Mouse (Mus musculus) lung, postnatal 0 days (tissue): ENCODE measurements around the gene Nrxn2. TPM values are rescaled to one million over a fixed set of nuclear protein-coding genes. Genes with fewer than 3 reads are reported as not detected.

Source experiments
- ATAC-seq: fragments of 200-750 bp; cut with Nextera tagmentation; 2 replicates; pipeline ENCODE4 v1.8.0; 2017; ENCODE audit warnings: moderate library complexity
- DNase-seq: peaks from one replicate; pipeline ENCODE4 v3.0.0-alpha.2; 2016; ENCODE audit warnings: low spot score
- H3K27ac ChIP-seq: fragments of 300-500 bp; sonication (generic); 2 replicates; pipeline ENCODE4 v1.5.1; 2014; ENCODE audit warnings: antibody characterized with exemption, mild to moderate bottlenecking, low read length, mixed read lengths
- H3K27me3 ChIP-seq: fragments of 300-500 bp; sonication (generic); replicated peaks from 2 replicates; pipeline ENCODE4 v1.6.1; 2014; ENCODE audit warnings: low read length, mixed read lengths; ENCODE audit not compliant: insufficient read depth
- H3K36me3 ChIP-seq: fragments of 300-500 bp; sonication (generic); 2 replicates; pipeline ENCODE4 v1.6.1; 2014; ENCODE audit warnings: low read length, mixed read lengths; ENCODE audit not compliant: insufficient read depth
- H3K4me1 ChIP-seq: fragments of 300-500 bp; sonication (generic); 2 replicates; pipeline ENCODE4 v1.6.1; 2014; ENCODE audit warnings: antibody characterized with exemption, low read depth, low read length, mixed read lengths; ENCODE audit not compliant: insufficient read depth
- H3K4me2 ChIP-seq: fragments of 300-500 bp; sonication (generic); replicated peaks from 2 replicates; pipeline ENCODE4 v1.6.1; 2014; ENCODE audit warnings: low read depth, mild to moderate bottlenecking, low read length, moderate library complexity, mixed read lengths
- H3K4me3 ChIP-seq: fragments of 300-500 bp; sonication (generic); 2 replicates; pipeline ENCODE4 v1.5.1; 2014; ENCODE audit warnings: low read depth, low read length
- H3K9ac ChIP-seq: fragments of 300-500 bp; sonication (generic); replicated peaks from 2 replicates; pipeline ENCODE4 v1.6.1; 2014; ENCODE audit warnings: low read depth, mild to moderate bottlenecking
- H3K9me3 ChIP-seq: fragments of 300-500 bp; sonication (generic); 2 replicates; pipeline ENCODE4 v1.6.1; 2016; ENCODE audit warnings: low read length, mixed read lengths
- CTCF ChIP-seq: IDR thresholded peaks from 2 replicates; pipeline ENCODE4 v1.5.1; 2016; ENCODE audit warnings: antibody characterized with exemption, mild to moderate bottlenecking
- EP300 ChIP-seq: IDR thresholded peaks from 2 replicates; pipeline ENCODE4 v1.6.1; 2016; ENCODE audit warnings: antibody characterized with exemption, mild to moderate bottlenecking, control low read depth
- WGBS: fragments of 180-500 bp; shearing (Covaris S2); extraction: QIAGEN DNeasy Blood & Tissue Kit; methylation state at CpG from one replicate; pipeline ENCODE4 v1.1.7; 2014; 5-methylcytosine and 5-hydroxymethylcytosine counted together
- polyA plus RNA-seq: library from polyadenylated mRNA; unstranded; fragments of >200 nt; fragmentation: Nextera tagmentation; extraction: Ambion mirVana; gene quantifications from 2 replicates; pipeline ENCODE4 v1.2.1, GENCODE M21; 2015

Nrxn2 gene
- polyA plus RNA-seq, 1 experiment from 2014 or later, result 3.8 TPM

DNA sequence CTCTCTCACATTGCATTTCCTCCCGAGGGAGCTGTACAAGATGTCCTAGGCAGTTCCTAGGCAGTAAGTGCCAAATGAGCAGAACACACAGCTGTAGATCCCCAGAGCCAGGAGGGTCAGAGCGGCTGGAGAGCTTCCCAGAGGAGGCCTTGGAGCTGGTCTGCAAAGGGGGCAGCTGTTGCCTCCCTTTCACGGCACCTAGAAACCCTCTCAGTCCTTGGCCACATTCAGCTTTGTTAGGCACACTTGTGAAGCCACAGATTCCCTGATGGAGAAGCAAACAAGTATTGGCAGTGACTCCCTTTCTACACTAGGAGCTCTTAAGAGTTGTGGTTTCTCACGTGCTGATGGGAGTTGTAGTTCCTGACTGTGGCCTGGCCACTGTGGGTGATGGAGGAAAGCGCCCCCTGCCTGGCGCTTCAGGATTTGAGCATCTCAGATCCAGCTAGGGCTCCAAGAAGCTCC lies 33.5 kb downstream of the Nrxn2 start:
- 18% methylated on average over 6 of the region's 6 CpGs for WGBS
- no peaks in the 10 kb centered on the region for H3K27me3 ChIP-seq
- H3K9me3 ChIP-seq, result no peaks in the 10 kb centered on the region
- H3K4me2 ChIP-seq, result no peak overlapping the region
- ATAC-seq (peak; percentile 94), DNase-seq (peak; percentile 97)
- peak; percentile 49; the same call in 1 of the 2 replicates for TF ChIP-seq EP300
- peak; percentile 89 for TF ChIP-seq CTCF
- peaks cover 6% of the 10 kb centered on the region; the same call in 1 of the 2 replicates for H3K4me1 ChIP-seq
- no peak overlapping the region for H3K4me3 ChIP-seq
- peak overlapping the region; percentile 60 for H3K27ac ChIP-seq
- H3K36me3 ChIP-seq, result no peaks in the 10 kb centered on the region
- H3K9ac ChIP-seq, result no peak overlapping the region

DNA sequence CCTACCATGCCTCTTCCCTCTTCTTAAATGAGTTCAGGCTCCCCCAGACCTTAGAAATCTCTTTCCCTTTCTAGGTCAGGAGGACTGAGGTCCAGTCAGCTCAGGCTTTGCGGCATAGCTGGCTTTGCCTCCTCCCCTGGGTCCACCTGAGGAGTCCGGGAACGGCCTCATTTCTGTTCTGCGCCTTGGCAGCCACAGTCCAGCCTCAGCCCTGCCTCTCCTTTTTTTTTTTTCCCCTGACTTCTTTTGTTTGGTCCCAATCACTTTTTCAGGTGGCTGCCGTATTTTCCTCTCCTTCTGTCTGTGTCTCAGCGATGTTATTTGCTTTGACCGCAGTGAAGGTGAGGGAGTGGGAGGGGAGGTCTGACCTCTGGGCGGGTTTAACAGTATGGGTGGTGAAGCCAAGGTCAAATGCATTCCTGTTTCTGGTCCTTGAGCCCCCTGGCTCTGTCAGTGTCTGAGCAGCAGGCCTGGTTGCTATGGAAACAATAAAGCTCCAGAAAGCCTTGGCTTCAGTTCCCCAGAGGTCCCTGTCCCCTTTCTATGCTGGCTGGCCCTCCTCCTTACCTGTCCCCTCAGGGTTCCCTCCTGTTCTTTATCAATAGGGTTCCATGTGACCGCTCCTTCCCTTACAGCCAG lies 34.3 kb downstream of the Nrxn2 start:
- DNase-seq, result no peak
- H3K4me3 ChIP-seq, result no peak overlapping the region
- H3K9me3 ChIP-seq, result no peaks in the 10 kb centered on the region
- H3K27me3 ChIP-seq, result no peaks in the 10 kb centered on the region
- WGBS, result 47% methylated on average over 9 of the region's 9 CpGs
- no peak for ATAC-seq
- peaks cover 6% of the 10 kb centered on the region; the same call in 1 of the 2 replicates for H3K4me1 ChIP-seq
- H3K9ac ChIP-seq, result no peak overlapping the region
- no peaks in the 10 kb centered on the region for H3K36me3 ChIP-seq
- H3K27ac ChIP-seq, result no peak overlapping the region
- no peak overlapping the region for H3K4me2 ChIP-seq
- TF ChIP-seq EP300 (no peak), CTCF (no peak)

DNA sequence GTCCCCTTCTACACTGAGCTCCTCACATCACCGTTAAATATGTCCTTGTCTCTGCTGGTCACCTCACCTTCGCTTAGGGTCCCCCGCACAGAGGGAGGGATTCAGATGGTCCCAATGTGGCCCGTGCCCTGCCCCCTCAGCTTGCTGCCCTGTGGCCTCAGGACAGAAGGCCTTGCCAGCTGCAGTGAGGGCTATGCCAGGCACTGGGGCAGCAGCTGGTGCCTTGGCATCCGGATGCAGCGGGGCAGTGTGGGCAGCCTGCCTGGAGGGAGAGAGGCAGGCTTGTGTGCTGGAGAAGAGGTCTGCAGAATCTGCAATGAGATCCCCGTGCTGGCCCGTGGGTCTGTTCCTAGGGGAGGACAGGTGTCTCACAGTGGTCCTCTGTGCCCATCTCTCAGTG lies 34.8 kb downstream of the Nrxn2 start:
- no peak overlapping the region for H3K4me2 ChIP-seq
- peaks cover 6% of the 10 kb centered on the region; the same call in 1 of the 2 replicates for H3K4me1 ChIP-seq
- H3K27ac ChIP-seq, result no peak overlapping the region
- no peak overlapping the region for H3K9ac ChIP-seq
- TF ChIP-seq EP300, result no peak
- TF ChIP-seq CTCF, result no peak
- no peak overlapping the region for H3K4me3 ChIP-seq
- no peak for DNase-seq
- H3K27me3 ChIP-seq, result no peaks in the 10 kb centered on the region
- no peaks in the 10 kb centered on the region for H3K9me3 ChIP-seq
- no peaks in the 10 kb centered on the region for H3K36me3 ChIP-seq
- no peak for ATAC-seq
- 73% methylated on average over 8 of the region's 8 CpGs for WGBS

DNA sequence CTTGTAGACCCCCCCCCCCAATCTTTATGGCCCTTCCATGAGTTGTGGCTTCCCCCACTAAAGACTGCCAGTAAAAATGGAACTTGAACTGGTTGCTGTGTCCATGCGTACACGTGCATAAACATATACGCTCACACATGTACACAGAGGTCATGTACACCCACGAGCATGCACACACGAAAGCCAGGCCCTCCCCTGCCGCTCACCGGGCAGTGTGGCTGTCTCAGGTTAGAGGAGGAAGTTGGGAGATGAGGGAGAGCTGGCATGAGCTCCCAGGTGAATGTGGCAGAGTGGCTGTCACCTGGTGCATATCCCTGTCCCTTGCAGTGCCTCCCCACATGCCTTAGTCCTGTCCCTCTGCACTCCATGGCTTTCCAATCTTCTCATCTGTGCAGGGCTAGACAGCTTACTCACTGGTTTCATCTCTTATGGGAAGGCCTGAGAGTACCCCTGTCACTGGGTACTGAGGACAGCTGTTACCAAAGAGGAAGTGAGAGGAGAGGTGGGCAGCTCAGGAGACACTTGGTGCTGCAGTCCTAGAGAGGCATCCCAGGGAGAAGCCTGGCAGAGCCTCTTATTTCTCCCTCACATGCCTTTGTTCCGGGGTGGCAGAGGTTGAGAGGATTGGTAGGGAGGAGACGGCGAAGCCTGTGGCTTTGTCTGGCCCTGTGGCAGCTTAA lies 35.6 kb downstream of the Nrxn2 start:
- no peaks in the 10 kb centered on the region for H3K27me3 ChIP-seq
- peaks cover 6% of the 10 kb centered on the region; the same call in 1 of the 2 replicates for H3K4me1 ChIP-seq
- no peak overlapping the region for H3K9ac ChIP-seq
- no peak overlapping the region for H3K27ac ChIP-seq
- H3K4me3 ChIP-seq, result no peak overlapping the region
- no peak for TF ChIP-seq CTCF
- no peak for TF ChIP-seq EP300
- DNase-seq, result no peak
- H3K36me3 ChIP-seq, result no peaks in the 10 kb centered on the region
- H3K4me2 ChIP-seq, result no peak overlapping the region
- WGBS, result 72% methylated on average over 10 of the region's 10 CpGs
- no peak for ATAC-seq
- H3K9me3 ChIP-seq, result no peaks in the 10 kb centered on the region

DNA sequence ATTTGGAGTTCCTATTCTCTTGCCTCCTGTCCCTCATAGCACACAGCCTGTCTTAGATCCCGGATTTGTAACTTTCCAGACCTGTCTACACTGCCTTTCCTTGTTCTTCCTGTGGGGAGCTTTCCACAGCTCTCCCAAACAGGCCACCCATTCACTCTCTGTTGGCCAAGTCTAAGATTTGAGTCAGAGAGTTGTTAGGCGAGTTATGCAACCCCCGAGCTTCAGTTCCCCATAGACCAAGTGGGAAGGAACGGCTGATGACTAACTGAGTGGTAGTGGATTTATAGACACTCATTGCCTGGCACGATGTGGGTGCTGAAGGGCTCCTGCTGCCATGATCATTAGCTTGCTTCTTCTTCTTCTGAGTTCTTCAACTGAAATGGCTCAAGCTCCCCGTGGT lies 41.0 kb downstream of the Nrxn2 start:
- Histone ChIP-seq H3K27me3 (no peaks in the 10 kb centered on the region), H3K4me1 (no peaks in the 10 kb centered on the region), H3K9ac (no peak overlapping the region), H3K9me3 (no peaks in the 10 kb centered on the region), H3K4me3 (no peak overlapping the region), H3K36me3 (no peaks in the 10 kb centered on the region), H3K4me2 (no peak overlapping the region), H3K27ac (no peak overlapping the region)
- DNase-seq (peak; percentile 45), ATAC-seq (no peak)
- WGBS, result 59% methylated on average over 6 of the region's 6 CpGs
- TF ChIP-seq EP300 (no peak), CTCF (no peak)

DNA sequence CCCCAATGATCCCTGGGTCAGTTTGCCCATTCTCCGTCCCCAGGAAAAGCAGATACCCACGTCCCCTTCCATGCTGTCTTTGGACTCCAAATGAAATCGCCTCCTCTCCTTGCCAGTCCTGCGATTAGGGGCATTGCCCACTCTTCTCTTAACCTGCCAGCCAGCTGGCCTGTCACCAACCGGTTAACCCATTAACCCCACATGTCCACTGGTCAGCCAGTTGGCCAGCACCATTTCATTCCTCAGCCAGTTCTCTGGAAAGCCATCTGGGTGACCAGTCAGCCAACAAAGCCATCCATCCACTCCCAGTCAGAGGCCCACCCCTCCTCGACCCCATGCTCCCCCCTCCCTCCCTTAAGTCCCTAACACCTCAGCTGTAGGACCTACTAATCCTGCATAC lies 44.3 kb downstream of the Nrxn2 start:
- TF ChIP-seq CTCF (no peak), EP300 (no peak)
- no peaks in the 10 kb centered on the region for H3K4me1 ChIP-seq
- no peak for ATAC-seq
- no peak overlapping the region for H3K4me3 ChIP-seq
- DNase-seq, result no peak
- H3K27ac ChIP-seq, result no peak overlapping the region
- H3K4me2 ChIP-seq, result no peak overlapping the region
- H3K36me3 ChIP-seq, result no peaks in the 10 kb centered on the region
- 40% methylated on average over 6 of the region's 6 CpGs for WGBS
- no peaks in the 10 kb centered on the region for H3K27me3 ChIP-seq
- H3K9me3 ChIP-seq, result no peaks in the 10 kb centered on the region
- no peak overlapping the region for H3K9ac ChIP-seq
